Mouse (Mus musculus) c-Kit-negative CD71-positive TER-119-positive erythroid progenitor cells, embryonic 14.5 days (primary cell): ENCODE measurements around the gene Uqcc2.
A peak's percentile ranks its signal among the peaks of the same experiment; 100 is the strongest.

Source experiments
- DNase-seq: peaks from one replicate; pipeline ENCODE4 v3.0.0-alpha.2; 2013; ENCODE audit warnings: low read depth, low spot score

Uqcc2 gene

DNA sequence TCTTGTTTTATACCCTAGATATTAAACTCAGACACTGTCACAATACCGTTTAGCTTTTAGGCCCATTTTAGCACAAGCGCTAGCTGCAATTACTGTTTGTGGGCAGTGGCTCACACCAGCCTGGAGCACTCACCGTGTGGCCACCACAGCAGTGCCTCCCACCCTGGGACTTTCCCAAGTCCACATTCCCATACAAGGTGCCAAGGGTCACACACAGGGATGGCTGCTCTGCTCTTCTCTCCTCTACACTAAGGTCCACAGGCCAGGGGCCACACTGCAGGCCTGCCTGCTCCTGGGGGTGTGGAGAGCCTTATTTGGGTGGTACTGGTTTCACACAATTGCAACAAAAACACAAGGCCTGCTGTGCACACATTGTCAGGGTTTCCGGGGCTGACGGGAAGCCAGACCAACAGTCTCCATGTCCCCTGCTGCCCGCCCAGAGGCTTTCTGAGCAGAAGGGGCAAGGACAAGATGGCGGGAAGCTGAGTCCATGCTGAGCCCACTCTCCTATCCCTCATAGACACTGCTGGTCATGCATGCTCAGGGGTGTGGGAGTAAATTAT, 9.8 kb downstream of the Uqcc2 start:
- no peak for DNase-seq

DNA sequence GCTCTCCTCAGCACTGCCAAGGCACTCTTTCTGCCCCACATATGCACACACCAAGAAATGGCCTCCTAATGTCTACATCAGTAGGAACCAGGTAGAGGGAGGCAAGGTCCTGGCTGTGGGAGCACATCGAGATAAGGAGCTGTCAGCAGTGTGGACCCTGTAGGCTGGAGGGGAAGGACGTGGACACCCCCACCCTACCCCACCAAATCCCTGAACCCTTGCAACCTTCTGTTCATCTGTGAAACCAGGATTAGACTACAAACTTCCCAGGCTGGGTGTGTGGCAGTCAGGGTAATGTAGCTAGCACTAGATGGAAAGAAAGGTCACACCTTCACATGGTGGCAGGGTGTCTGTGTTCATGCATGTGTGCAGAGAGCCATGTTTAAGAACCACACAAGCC, 10.6 kb downstream of the Uqcc2 start:
- no peak for DNase-seq

DNA sequence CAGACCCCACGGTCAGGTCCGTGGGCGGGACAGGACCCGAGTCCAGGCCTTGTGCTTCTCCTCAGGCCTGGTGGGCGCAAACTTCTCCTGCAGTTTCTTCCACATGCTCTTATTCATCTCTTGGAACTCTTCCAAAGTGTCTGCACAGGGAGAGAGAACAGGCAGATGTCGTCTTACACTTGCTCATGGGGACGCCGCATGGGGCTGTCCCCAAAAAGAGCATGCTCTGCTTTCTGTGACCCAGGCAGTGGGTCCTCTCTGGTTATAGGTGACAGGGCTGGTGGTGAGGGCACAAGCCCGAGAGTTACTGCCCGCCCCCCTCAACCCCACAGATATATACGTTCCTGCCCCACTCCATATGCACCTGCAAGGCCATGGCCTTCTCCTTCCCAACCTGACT, 11.0 kb downstream of the Uqcc2 start:
- no peak for DNase-seq

DNA sequence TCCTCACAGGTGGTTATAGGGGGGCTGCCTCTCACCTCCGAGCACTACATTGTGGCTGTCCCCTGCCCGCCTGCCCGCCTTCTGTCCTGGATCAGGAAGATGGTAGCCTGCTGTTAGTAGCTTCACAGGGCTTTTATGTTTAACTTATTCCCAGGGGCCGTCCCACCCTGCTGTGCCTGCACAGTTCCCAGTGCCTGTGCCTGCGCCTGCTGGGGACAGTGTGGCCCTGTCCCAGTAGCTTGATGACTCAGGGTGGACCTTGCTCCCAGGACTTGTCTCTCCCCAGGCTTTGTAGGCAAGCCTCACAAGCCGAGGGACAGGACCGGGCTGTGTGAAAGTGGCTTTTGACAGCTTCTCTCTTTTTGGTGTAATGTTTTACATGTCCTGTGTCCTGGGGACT, 11.9 kb downstream of the Uqcc2 start:
- DNase-seq = no peak

DNA sequence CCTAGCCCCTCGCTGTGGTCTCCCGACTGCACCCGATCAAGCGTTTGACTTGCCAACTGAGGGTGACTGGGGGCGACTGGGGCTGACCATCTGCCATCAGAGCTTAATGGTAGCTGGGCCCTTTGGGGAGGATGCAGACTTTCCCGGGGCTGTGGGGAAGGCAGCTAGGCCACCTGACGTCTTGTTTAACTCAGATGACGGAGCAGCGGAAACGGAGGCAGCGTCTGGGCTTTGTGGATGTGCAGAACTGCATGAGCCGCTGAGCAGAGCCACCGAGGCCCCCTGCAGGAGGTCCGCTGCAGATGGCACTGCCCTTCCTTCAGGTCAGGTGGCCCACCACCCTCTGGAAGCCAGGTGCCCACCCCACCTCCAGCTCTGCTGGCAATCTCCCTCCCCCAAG, 12.4 kb downstream of the Uqcc2 start:
- DNase-seq = no peak

DNA sequence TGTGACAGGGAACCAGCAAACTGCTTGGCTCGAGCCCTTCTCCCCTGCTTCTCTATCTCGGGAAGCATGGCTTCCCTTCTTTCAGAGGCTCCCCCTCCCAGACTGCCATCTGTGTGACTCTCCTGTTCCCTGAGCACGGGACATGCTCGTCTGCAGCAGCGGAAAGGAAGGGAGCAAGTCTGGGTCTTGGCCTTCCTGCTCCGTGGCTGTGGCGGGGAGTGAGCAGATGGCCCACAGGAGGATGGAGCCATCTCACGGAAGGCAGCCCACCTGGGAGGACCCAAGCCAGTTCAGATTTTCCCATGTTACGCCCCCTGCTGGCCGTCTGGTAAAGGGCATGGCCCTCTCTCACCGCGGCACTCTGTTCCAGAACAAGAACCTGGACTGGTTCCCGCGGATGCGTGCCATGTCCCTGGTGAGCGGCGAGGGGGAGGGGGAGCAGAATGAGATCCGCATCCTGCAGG, 13.1 kb downstream of the Uqcc2 start:
- no peak for DNase-seq

DNA sequence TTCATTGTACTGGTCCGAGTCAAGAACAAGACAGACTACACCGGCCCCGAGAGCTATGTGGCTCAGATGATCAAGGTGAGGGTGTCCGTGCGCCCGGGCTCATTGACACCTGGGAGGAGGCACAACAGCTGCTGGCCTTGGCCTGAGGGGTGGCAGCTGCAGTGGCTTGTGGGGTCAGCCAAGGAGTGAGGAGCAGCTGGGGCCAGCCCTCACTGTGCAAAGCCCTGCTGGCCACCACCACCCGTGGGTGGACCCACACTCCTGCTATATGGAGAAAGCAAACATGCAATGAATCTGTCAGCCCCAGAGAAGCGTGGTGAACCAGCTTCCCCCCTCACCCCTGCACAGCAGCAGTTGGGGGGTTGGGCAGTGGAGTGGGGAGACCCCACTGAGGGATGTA, 13.8 kb downstream of the Uqcc2 start:
- DNase-seq = no peak

DNA sequence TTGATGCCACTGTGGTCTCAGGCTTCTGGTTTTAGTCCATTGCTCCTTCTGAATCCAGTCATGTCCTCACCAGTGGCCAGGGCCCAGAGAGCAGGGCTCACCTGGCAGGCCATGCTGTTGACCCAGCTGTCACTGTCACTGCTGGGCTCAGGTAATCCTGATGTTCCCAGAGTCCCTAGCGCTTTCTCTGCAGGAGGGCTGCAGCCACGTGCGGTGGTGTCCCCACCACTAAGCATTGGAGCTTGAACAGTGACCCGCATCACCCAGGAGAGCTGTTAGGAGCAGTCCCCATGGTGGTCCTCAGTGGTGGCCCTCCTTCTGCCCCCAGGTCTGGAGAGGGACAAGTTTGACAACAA, 14.2 kb downstream of the Uqcc2 start:
- no peak for DNase-seq

DNA sequence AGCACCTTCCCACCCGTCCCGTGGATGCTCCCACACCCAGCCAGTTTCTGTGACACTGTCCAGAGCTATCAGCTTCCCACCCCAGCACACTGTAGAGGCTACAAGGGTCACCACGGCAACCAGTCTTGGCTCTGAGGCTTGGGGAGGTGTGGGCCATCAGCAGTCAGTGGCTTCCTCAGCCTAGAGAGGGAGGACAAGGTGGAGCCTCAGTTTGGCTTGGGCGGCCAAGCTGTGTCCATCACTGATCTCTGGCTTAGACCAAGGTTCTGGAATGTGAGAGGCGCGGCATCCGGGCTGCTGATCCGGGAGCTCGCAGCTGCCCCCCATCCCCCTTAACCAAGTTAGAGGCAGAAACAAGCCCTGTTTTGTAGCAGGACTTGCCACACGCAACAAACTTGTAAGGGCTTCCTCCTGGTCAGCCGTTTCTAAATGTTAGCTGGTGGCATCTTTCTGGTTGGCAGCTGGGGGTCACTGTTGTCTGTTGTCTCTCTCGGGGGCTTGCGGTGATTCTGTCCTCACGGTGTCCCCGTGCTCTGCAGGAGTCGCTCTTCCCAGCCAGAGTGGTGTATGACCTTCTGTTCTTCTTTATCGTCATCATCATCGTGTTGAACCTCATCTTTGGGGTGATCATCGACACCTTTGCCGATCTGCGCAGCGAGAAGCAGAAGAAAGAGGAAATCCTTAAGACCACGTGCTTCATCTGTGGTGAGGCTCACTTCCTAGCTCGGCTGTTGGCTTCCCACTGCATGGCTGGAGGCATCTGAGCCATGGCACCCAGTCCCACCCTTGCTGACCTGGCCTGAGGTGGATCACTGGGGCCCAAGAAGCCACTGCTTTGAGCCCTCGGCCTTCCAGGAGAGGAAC, 14.8 kb downstream of the Uqcc2 start:
- DNase-seq = no peak

DNA sequence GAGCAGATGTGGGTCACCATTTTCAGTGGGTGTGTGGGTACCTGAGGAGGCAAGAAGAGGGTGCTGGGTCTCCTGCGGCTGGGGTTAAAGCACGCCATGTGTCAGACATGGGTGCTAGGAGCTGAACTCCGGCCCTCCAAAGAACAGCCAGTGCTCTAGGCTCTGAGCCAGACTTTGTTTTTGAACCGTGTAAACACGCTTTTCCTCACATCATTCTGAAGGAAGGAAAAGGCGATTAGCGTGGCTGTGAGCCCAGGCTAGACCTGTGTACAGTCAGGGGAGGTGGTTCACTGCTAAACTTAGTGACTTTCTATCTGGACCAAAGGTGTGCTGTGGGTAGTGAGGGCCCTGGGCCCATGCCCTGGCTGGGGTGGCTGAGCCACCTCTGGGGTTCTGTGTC, 23.6 kb downstream of the Uqcc2 start:
- DNase-seq = no peak

DNA sequence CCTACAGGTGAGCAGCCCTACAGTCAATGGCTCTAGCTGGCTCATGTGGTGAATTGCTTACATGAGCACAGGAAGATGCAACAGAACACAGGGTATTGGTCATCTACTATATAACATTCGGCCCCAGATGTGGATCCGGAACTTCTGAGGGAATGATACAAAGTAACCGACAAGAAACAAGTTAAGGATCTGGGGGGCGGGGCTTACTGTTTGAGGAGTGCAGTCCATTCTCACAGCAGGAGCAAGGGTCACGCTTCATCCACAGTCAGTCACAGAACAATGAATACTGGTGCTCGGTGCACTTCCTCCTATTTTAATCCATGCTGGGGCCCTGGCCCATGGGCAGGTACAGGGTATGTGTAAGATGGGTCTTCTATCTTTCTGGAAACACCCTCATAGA, 25.8 kb downstream of the Uqcc2 start:
- DNase-seq = no peak

DNA sequence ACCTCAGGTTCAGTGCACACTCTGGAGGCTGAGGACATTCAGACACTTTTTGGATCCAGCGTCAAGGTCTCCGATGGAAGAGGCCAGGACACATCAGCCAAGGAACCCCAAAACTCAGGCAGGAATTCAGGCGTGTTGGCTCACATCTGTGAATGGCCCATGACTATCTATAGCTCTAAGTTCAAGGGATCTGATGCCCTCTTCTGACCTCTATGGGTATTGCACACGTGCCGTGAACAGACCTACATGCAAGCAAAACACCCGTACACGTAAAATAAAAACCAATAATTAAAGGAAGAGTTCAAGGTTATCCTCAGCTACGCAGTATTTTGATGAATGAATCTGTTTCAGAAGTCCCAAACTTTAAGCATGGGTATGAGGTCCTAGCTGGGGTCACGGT, 27.0 kb downstream of the Uqcc2 start:
- DNase-seq = no peak

DNA sequence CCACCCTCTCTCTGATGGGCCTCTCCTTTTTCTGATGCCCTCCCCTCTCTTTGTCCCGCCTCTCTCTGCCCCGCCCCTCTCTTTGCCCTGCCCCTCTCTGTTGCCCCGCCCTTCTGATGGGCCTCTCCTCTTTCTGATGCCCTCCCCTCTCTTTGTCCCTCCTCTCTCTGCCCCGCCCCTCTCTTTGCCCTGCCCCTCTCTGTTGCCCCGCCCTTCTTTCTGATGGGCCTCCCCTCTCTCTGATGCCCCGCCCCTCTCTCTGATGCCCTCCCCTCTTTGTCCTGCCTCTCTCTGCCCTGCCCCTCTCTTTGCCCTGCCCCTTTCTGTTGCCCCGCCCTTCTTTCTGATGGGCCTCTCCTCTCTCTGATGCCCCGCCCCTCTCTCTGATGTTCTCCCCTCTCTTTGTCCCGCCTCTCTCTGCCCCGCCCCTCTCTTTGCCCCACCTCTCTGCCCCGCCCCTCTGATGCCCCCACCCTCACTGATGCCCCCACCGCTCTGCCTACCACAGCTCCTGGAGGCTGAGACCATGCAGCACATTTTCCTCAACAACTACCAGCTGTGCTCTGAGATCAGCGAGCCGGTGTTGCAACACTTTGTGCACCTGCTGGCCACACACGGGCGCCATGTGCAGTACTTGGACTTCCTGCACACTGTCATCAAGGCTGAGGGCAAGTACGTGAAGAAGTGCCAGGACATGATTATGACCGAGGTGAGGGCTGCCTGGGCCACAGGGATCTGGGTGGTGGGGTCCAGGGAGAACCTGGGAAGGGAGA, 27.8 kb downstream of the Uqcc2 start:
- no peak for DNase-seq

DNA sequence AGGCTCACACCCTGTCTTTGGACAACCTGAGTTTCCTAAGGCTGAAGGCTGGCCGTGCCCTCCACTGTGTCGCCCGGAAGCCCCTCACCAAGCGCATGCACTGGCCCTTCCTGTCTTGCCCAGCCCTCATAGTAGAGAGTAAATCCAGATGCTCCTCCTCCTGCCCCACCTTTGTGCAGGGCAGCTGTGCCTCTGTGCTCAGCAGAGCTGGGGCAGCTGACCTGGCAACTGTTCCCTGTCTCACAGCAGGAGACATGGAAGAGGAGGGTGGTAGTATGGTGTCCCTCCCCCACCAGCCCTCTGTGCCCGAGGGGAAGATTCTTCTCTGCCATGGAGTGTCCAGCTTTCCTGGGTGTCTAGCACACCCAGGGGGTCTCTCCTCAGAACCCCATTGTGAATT, 32.0 kb downstream of the Uqcc2 start:
- DNase-seq = no peak

DNA sequence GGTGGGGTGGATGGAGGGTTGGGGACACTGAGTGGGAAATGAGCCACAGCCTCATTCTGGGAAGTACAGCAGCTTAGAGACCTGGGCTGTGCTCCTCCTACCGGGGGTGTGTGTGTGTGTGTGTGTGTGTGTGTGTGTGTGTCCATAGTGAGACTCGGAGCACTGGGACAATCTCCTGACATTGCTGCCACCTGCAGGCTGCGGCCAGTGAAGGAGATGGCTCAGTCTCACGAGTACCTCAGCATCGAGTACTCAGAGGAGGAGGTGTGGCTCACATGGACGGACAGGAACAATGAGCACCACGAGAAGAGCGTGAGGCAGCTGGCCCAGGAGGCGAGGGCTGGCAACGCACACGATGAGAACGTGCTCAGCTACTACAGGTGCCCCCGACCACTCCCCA, 38.0 kb downstream of the Uqcc2 start:
- DNase-seq = no peak

DNA sequence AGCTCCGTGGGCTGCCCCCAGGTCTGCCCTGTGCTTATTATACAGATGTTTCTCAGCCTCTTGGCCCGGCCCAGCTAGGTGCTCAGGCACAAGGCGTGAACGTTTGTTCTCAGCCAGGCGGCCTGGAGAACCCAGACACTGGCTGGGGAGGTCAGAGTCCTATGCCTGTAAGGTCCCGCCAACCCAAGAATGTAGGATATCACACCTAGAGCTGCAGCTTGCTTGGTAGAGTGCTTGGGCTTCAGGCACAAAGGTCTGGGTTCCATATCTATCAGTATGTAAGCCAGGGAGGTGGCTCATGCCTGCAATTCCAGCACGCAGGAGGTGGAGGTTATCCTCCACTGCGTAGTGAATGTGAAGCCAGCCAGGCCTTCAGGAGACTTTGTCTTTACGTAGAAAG, 43.6 kb downstream of the Uqcc2 start:
- DNase-seq = no peak

DNA sequence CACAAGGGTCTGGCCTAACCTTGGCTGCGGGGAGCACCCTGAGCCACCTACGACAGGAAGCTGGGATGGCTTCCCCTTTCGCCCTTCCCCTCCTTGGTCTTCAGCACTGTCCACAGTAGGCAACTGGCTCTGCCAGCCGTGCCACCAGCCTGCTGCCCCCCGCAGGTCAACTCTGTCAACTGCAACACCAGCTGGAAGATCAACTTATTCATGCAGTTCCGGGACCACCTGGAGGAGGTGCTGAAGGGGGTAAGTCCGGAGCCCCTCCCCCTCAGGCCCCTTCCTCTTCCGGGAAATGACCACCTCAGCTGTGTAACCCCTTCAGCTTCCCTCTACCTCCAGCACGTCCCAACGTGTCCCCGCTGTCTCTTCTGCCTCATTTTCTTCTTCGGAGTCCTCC, 46.3 kb downstream of the Uqcc2 start:
- DNase-seq = no peak

DNA sequence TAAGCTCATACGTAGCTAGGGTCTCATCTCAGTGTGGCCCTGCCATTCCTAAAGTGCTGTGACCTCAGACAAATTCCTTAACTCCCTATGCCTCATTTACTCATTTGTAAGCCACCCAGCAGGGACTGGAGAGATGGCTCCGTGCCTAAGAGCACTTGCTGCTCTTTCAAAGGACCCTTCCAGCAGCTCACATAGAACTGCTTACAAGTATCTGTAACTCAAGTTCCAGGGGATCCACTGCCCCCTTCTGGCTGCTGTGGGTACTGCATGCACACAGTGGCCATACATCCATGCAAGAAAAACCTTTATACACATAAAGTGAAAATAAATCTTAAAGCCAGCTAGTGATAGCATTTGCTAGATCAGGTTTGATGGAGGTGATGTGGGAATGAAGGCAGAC, 48.0 kb downstream of the Uqcc2 start:
- peak; percentile 53 for DNase-seq

DNA sequence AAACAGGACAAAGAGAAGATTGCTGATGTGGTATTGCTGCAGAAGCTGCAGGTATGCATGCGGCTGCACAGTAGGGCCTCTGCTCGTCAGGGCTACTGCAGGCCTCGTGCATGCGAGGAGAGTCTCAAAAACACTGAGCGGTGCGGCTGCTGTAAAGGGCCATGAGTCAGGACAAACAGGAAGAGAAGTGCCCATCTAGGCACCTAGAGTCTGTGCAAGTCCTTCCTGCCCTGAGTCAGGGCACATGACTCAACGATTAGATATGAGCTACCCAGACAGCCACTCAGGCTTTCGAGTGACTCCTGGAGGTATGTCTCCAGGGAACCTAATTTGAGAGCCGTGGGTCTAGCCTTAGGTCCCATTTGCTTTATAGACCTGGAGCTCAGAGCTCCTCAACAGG, 50.1 kb downstream of the Uqcc2 start:
- no peak for DNase-seq

DNA sequence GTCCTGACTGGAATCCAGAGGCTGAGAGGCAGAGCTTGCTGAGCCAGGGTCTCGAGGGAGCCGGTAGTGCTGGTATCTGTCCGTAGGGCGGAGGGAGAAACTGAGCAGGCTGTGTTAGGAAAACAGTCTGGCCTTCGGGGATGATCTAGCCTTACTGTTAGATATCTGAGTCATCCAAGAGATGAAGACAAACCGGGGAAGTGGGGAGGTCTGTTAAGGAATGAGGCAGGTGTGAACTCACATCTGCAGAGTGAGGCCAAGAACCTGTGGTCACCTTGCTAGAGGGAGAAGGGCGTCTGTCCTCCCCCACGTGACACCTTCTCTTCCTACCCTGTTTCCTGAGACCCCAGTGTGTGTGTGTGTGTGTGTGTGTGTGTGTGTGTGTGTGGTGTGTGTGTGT, 50.9 kb downstream of the Uqcc2 start:
- DNase-seq = no peak

DNA sequence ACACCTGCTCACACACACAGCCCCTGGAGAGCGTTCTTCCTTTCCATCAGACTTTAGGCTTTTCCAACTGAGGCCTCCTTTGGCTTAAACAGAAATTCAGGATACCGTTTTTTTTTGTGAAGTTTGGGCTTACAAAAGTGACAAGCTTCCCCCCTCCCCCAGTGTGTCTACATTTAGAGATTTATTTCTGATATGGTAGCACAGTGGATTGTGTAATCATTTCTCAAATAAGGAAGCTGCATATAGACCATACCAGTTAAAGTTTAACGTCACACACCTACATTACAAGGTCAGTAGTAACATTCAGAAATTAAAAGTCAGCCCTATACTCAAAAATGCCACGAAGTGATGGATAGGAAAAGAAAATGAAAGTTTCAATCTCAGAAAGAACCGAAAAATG, 51.8 kb downstream of the Uqcc2 start:
- DNase-seq = no peak

DNA sequence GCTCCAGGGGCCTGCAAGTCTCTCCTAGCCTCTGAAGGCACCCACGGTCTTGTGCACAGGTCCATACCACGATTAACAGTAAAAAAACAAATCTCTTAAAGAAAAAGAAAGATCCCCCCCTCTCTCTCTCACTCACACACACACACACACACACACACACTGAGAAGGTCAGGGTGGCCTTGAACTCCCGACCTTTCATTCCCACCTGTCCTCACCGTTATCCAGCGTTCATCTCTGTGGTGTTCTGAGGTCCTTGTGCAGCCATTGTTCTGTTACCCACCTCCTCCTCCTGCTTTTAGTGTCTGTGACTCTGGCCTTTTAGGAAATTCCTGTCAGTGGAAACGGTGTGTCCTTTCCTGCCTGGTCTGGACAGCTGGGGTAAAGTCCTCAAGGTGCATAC, 55.2 kb downstream of the Uqcc2 start:
- no peak for DNase-seq

DNA sequence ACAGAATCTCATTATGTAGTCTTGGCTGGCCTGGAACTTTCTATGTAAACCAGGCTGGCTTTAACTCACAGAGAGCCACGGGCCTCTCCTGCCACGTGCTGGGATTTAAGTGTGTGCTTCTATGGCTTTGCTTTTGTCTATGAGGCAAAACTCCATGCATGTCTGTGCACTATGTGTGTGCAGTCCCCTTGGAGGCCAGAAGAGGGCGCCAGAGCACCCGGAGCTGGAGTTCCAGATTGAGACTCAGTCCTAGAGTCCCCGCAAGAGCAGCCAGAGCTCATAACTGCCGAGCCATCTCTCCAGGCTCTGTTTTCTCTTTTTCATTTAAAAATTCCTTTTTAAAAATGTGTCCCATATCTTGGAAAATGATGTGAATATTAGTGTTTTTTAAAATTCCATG, 55.8 kb downstream of the Uqcc2 start:
- no peak for DNase-seq
